Mouse (Mus musculus): Measurements from ENCODE around the gene Prune2.

GRCm38 (mm10) chr19:17030276-17030675, 74.4 kb downstream of the Prune2 start:
- no peak for TF ChIP-seq POLR2A (IDR thresholded peaks at IDR 0.05; ENCODE audit: borderline replicate concordance, extremely low read depth, low read depth, low read length)
- peak; percentile 50 for TF ChIP-seq CTCF (IDR thresholded peaks at IDR 0.05; ENCODE audit: insufficient read depth, low read length)
